ENCODE assay signal across 8 mouse cellular contexts in genomic region chr17:36942391-36942790, GRCm38 (mm10). TPM values are rescaled to one million over a fixed set of nuclear protein-coding genes. Genes with fewer than 3 reads are reported as not detected.
DNase-seq lines count a peak whose midpoint lies in the region; ATAC-seq and TF ChIP-seq lines count a peak whose summit lies in the region.
"Had no signal": no experiment of that assay in that cellular context is flagged by ENCODE, and none has a peak within 500 bp of the region (broad histone marks: within the 10 kb centered on the region; RNA-seq: fewer than 3 reads in every experiment).

No protein-coding gene starts in this region.

- H3K36me3 ChIP-seq in ES-Bruce4 (ENCODE audit: control insufficient read depth, insufficient read depth, low read length, poor library complexity, severe bottlenecking) = no peaks in the 10 kb centered on the region
- no peaks in the 10 kb centered on the region for H3K36me3 ChIP-seq in forebrain, embryonic 15.5 days
- no peaks in the 10 kb centered on the region for H3K36me3 ChIP-seq in limb, embryonic 15.5 days

- TF ChIP-seq EP300 in ES-Bruce4 (IDR thresholded peaks at IDR 0.05; ENCODE audit: insufficient read depth, low read depth, low read length) = no peak

- TF ChIP-seq CTCF in ES-Bruce4 (IDR thresholded peaks at IDR 0.05; ENCODE audit: low read depth, low read length) = no peak

- peak overlapping the region; percentile 60; the same call in 1 of the 2 replicates for H3K9ac ChIP-seq in ES-Bruce4 (ENCODE audit: low read depth, poor library complexity, severe bottlenecking)
- H3K9ac ChIP-seq in forebrain, embryonic 15.5 days (replicated peaks) = peak overlapping the region; percentile 42; the same call in 1 of the 2 replicates
- H3K9ac ChIP-seq in limb, embryonic 15.5 days = no peak overlapping the region

- peak; percentile 20; the same call in 1 of the 2 replicates for ATAC-seq in forebrain, embryonic 15.5 days (replicated peaks)
- ATAC-seq in limb, embryonic 15.5 days (ENCODE audit: insufficient number of reproducible peaks, low FRiP score, low TSS enrichment, low read depth) = peak; percentile 53

- 39% methylated on average over 10 of the region's 10 CpGs for WGBS in forebrain, embryonic 15.5 days
- 20% methylated on average over 10 of the region's 10 CpGs for WGBS in limb, embryonic 15.5 days

- no peaks in the 10 kb centered on the region for H3K9me3 ChIP-seq in ES-Bruce4 (replicated peaks; ENCODE audit: control insufficient read depth, insufficient read depth, low read length, poor library complexity, severe bottlenecking)
- no peaks in the 10 kb centered on the region for H3K9me3 ChIP-seq in forebrain, embryonic 15.5 days
- no peaks in the 10 kb centered on the region for H3K9me3 ChIP-seq in limb, embryonic 15.5 days

- peaks cover 2% of the 10 kb centered on the region for H3K4me1 ChIP-seq in ES-Bruce4 (ENCODE audit: control insufficient read depth, insufficient read depth, low read length)
- peaks cover 22% of the 10 kb centered on the region for H3K4me1 ChIP-seq in forebrain, embryonic 15.5 days
- peaks cover 27% of the 10 kb centered on the region for H3K4me1 ChIP-seq in limb, embryonic 15.5 days

- H3K27me3 ChIP-seq in ES-Bruce4 (ENCODE audit: control insufficient read depth, insufficient read depth, low read length, poor library complexity, severe bottlenecking) = no peaks in the 10 kb centered on the region
- H3K27me3 ChIP-seq in forebrain, embryonic 15.5 days = peaks cover 59% of the 10 kb centered on the region
- peaks cover 64% of the 10 kb centered on the region for H3K27me3 ChIP-seq in limb, embryonic 15.5 days

- TF ChIP-seq POLR2A in ES-Bruce4 (IDR thresholded peaks at IDR 0.05; ENCODE audit: insufficient read depth, low read length) = no peak

- H3K27ac ChIP-seq in ES-Bruce4 (ENCODE audit: insufficient read depth, low read length) = no peak overlapping the region
- no peak overlapping the region for H3K27ac ChIP-seq in forebrain, embryonic 15.5 days (replicated peaks)
- H3K27ac ChIP-seq in limb, embryonic 15.5 days = peak overlapping the region; percentile 72

- peak overlapping the region; percentile 63 for H3K4me2 ChIP-seq in forebrain, embryonic 15.5 days (replicated peaks)
- peak overlapping the region; percentile 93 for H3K4me2 ChIP-seq in limb, embryonic 15.5 days

- peak overlapping the region; percentile 45 for H3K4me3 ChIP-seq in ES-Bruce4 (ENCODE audit: low read depth, low read length)
- peak overlapping the region; percentile 39 for H3K4me3 ChIP-seq in forebrain, embryonic 15.5 days
- peak overlapping the region; percentile 50 for H3K4me3 ChIP-seq in limb, embryonic 15.5 days

- DNase-seq in adrenal gland, postnatal 14 days = peak; percentile 47
- DNase-seq in induced T-regulatory cell, adult 2 months (ENCODE audit: low read depth) = peak; percentile 71
- peak; percentile 57 to 59 for DNase-seq in natural killer cell, adult 2 months (ENCODE audit: low spot score in 2 of 2)
- DNase-seq in urinary bladder, postnatal 25 days (ENCODE audit: low spot score) = peak; percentile 69

RNA-seq across cellular contexts. Expression of gene Rnf39, which starts 0.3 kb away (rescaled TPM):
- polyA plus RNA-seq in ES-Bruce4 (2011; ENCODE audit: insufficient read depth, insufficient read length, low read depth, missing spikeins) = 0.88 and 2.5 TPM in 2 replicates
- total RNA-seq in adrenal gland, postnatal 14 days (2021) = 0.45 and 1.1 TPM in 2 replicates
- 0.78 and 0.80 TPM in 2 replicates for polyA plus RNA-seq in forebrain, embryonic 15.5 days (2015; fragmentation: Nextera tagmentation; extraction: Ambion mirVana)
- polyA plus RNA-seq in limb, embryonic 15.5 days (2015; fragmentation: Nextera tagmentation; extraction: Ambion mirVana) = 6.8 and 9.1 TPM in 2 replicates

RNA-seq across cellular contexts. Expression of gene Ppp1r11, which starts 9.2 kb away (rescaled TPM):
- polyA plus RNA-seq in ES-Bruce4 (2011; ENCODE audit: insufficient read depth, insufficient read length, low read depth, missing spikeins) = 67.3 and 68.8 TPM in 2 replicates
- total RNA-seq in adrenal gland, postnatal 14 days (2021) = 77.1 and 81.0 TPM in 2 replicates
- 156 and 164 TPM in 2 replicates for polyA plus RNA-seq in forebrain, embryonic 15.5 days (2015; fragmentation: Nextera tagmentation; extraction: Ambion mirVana)
- 106 and 112 TPM in 2 replicates for polyA plus RNA-seq in limb, embryonic 15.5 days (2015; fragmentation: Nextera tagmentation; extraction: Ambion mirVana)

RNA-seq across cellular contexts. Expression of gene Znrd1, which starts 16.0 kb away (rescaled TPM):
- polyA plus RNA-seq in ES-Bruce4 (2011; ENCODE audit: insufficient read depth, insufficient read length, low read depth, missing spikeins) = 71.7 and 79.6 TPM in 2 replicates
- 36.5 and 39.8 TPM in 2 replicates for total RNA-seq in adrenal gland, postnatal 14 days (2021)
- polyA plus RNA-seq in forebrain, embryonic 15.5 days (2015; fragmentation: Nextera tagmentation; extraction: Ambion mirVana) = 71.2 and 74.1 TPM in 2 replicates
- polyA plus RNA-seq in limb, embryonic 15.5 days (2015; fragmentation: Nextera tagmentation; extraction: Ambion mirVana) = 83.5 and 97.9 TPM in 2 replicates

RNA-seq across cellular contexts. Expression of gene Znrd1as, which starts 16.0 kb away (rescaled TPM):
- polyA plus RNA-seq in ES-Bruce4 (2011; ENCODE audit: insufficient read depth, insufficient read length, low read depth, missing spikeins) = 29.6 and 30.5 TPM in 2 replicates
- 10.6 and 10.9 TPM in 2 replicates for total RNA-seq in adrenal gland, postnatal 14 days (2021)
- 5.1 and 5.9 TPM in 2 replicates for polyA plus RNA-seq in forebrain, embryonic 15.5 days (2015; fragmentation: Nextera tagmentation; extraction: Ambion mirVana)
- polyA plus RNA-seq in limb, embryonic 15.5 days (2015; fragmentation: Nextera tagmentation; extraction: Ambion mirVana) = 5.5 and 5.9 TPM in 2 replicates

RNA-seq across cellular contexts. Expression of gene 2410137M14Rik, which starts 38.6 kb away (rescaled TPM):
- 2.9 and 4.7 TPM in 2 replicates for polyA plus RNA-seq in ES-Bruce4 (2011; ENCODE audit: insufficient read depth, insufficient read length, low read depth, missing spikeins)
- total RNA-seq in adrenal gland, postnatal 14 days (2021) = not detected in 2 replicates
- 0.37 TPM in 1 of 2 replicates, not detected in the other for polyA plus RNA-seq in forebrain, embryonic 15.5 days (2015; fragmentation: Nextera tagmentation; extraction: Ambion mirVana)
- polyA plus RNA-seq in limb, embryonic 15.5 days (2015; fragmentation: Nextera tagmentation; extraction: Ambion mirVana) = 0.18 and 0.21 TPM in 2 replicates
- polyA plus RNA-seq: spleen, adult 2 months had no signal
